Mouse (Mus musculus): ENCODE results near the gene Efhd1.

- TF ChIP-seq CTCF (conservative IDR thresholded peaks at IDR 0.05; ENCODE audit: low read length) = peak; percentile 55
- TF ChIP-seq NANOG (IDR thresholded peaks at IDR 0.05; ENCODE audit: borderline replicate concordance, low read length) = no peak
Observed at GRCm38 (mm10) chr1:87217938-87218337, 46.2 kb upstream of the Efhd1 start.

All from E14TG2a.4 (cell line).